Mouse (Mus musculus) right cerebral cortex, postnatal 25 days (tissue): ENCODE data around the gene Fhit.
"Not testable (repeated sequence)": the region's sequence is repeated elsewhere in the genome, so short reads cannot be mapped to it uniquely, and the experiment has no call there.

ENCODE experiments used
- DNase-seq: peaks from one replicate; pipeline ENCODE4 v3.0.0; 2022

Gene Fhit

GRCm38 (mm10) chr14:11161751-11162231 lies at the start of gene Fhit:
TSS of gene Fhit (minus strand) at chr14:11162035.
- peak; percentile 90 for DNase-seq

DNA sequence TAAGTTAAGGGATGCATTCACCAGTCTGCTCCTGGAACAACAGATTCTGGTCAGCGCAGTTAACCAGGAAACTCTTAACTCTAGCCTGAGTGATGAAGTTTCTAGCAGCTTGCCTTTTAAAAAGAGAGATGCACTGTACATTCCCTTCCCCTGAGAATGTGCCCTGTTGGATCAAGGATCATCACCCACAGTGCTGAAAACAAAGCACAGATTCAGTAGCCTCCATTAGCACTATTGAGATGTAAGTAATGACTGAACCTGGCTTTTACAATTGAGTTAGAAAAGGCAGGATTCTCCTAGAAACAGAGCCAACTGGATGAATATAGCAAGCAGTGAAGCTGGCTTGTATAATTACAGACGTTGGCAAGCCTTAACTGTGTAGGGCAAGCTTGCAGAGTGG lies 45.0 kb upstream of the Fhit start:
- DNase-seq: no peak

DNA sequence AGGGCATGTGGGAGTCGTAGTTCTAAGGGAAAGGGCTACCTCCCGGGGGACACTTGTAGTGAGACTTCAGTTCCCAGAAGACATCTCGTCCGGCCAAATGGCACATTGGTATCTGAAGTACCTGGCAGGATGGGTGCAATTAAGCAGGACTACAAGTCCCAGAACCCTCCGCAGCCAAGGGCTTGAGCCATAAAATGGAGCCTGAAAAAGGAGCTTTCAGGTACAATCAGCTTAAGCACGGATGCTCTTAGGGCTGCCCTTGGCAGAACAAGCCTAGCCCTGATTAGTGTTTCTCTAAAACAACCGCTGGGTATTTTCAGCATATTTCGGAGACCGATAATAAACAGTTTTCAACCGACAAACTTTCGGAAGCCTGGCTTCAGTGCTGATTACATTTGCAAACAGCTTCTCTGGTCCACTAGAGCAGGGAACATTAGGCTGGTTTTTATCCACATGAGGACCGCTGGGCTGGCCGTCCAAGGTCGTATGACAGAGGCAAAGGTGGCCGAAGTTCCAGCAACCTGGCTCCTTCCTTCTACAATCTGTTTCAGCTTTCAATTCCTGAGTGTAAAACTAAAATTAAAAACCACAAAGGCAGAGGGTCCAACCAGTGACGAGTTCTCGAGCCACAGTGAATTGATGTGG lies 907 bp downstream of the Fhit start:
- peak; percentile 75 for DNase-seq

DNA sequence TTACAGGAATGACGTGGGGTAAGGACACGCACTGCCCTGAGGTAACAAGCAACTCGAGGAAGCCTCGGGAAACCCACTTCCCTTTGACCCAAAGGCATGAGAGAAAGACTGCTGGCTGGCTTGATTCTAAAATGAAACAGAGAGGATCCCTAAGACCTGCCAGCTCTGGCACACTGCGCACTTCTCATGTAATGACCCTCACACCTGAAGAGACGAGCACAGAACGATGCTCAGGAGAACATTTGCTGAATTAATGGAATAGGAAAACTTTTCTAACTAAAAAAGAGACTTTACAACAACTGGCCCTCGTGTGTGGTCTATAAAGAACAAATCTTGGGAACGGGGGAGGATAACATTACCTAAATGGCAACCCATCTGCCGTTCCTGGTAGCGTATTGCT lies 2.2 kb downstream of the Fhit start:
- peak; percentile 9 for DNase-seq

DNA sequence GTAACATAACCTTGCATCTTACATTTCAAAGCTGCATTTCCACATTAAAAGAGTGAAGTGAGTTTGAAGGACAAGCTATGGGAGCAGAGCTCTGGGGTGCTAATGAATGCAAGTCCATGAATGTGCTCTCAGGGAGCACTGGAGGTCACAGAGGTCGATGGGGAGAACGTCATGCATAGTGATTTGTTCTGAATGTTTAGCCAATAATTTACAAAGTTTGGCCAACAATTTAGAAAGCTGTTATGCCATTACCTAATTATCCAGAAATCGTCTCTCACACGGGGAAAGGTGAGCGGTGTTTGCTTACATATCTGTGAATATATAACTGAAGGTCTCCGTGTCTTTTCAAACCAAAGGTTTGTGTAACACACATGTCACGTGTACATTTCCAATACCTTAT lies 2.8 kb downstream of the Fhit start:
- no peak for DNase-seq

- DNase-seq: no peak
These were observed 4.1 kb downstream of the Fhit start for GRCm38 (mm10) chr14:11157741-11158140.

DNA sequence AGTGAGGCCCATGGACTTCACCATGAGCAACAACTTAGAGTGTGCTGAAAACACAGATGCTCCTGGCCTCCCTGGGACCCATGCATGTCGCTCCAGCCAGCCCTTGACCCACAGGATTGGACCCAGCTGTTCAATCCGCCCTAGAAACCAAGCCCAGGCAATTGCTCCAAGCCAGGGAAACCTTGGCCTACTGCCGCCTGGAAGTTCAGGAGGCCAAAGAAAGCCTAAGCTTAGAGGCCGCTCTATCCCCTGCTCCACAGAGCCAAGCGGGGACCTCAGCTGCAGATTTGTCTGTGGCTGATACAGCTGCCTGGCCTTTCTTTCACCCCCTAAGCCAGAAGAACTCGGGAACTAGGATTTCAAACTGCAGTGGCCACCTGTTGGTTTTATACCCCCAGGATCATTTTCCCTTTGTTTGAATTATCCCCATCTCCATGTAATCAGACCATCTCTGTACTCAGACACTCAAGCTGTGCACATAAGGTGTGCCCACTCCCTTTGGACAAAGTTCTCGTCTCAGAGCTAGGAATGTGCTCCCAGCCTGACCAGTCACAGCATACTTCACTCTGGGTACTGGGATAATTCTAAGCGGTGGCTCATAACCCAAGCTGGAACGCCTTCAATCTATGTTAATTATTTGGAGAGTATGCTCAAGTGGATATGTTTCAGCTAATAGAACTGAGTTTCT lies 10.1 kb downstream of the Fhit start:
- DNase-seq: no peak

DNA sequence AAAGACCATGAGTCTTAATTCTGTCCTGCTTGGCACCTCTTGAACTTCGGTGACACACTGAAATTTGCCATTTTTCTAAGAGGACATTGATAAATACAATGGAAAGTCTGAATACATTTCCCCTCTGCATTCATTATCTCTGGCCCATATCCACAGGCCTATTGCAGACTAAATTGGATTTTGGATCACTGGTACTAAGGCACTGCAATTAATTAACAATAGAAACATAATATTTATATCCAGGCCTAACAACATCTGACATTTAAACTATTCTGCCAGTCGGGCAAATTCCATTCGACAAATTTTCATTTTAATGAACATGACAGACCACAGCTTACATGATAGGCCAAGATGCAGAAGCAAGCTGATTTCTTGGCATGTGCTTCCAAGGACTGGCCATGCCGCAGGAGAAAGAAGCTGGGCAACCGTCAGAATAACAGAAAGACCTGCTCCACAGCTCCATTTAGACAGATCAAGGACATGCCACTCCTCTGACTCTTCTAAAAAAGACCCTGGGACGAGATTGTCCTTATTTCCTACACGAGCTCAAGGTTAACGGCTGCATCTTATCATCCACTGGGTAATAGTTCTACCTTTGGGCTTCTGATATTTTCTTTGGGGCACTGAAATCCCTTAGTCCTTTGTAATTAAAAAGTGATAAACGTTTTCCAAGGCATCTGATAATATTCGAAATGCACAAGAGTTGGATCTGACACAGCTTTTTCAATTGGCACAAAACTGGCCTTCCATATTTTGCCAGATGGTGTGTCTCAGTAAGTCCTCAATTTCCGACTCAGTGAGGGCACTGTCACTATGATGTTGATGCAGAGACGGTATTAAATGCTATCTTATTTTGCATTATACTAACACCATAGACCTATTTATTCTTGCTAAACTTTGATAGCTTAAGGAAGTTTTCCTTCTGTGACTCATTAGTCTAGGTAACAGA lies 27.8 kb downstream of the Fhit start:
- no peak for DNase-seq

GRCm38 (mm10) chr14:11132637-11133474 lies 29.0 kb downstream of the Fhit start:
- no peak for DNase-seq

GRCm38 (mm10) chr14:11125096-11125495 lies 36.7 kb downstream of the Fhit start:
- DNase-seq: no peak

DNA sequence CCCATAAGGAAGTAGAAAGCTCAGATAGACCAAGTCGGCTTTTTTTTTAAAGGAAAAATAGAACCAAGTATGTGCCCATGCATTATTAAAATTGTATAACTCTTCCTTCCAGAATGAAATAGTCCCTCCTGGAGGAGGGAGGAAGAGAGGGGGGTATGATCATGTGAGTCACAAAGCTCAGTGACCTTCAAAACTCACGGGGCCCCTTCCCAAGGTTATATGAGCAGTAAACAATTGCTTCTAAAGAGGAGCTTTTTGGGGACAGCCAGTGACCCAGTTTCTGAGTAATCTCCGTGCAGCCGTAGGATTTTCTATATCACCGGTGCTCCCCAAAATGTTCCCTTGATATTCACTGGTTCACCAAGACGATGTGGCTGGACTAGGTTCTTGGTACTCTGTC lies 42.8 kb downstream of the Fhit start:
- DNase-seq: no peak

DNA sequence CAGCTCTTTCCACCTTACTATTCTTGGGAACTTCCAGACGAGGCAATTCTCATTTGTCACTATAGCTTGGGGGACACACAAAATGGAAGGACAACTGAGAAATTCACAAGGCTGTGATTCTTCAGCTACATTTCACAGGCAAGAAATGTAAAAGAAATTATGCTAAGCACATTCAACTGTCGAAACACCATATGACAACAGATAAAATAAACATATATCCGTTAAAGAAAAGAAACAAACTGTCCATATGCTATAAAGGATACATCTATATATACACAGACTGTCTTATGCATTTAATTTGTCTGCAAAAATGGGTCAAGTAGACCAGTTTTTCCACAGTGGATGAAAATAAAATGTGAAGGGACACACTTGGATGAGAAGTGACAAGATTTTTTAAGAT lies 76.2 kb downstream of the Fhit start:
- DNase-seq: no peak

DNA sequence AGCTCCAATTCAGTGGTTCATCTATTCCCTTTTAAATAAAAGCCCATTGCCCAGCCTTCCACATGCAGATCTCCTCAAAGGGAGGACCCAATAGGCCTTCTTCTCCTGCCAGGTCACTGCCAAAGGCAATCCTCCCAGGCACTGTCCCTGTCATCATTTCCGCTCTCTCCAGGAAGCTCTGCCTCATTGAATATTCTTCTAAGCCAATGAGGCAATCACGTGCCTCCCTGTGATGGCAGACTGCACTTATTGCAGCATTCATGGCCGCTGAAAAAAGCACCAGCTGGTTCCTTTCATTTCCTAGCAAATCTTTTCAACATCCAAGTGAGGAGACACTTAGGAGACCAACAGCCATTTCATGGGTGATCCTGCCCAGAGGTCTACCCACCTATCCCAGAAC lies 77.9 kb downstream of the Fhit start:
- no peak for DNase-seq

DNA sequence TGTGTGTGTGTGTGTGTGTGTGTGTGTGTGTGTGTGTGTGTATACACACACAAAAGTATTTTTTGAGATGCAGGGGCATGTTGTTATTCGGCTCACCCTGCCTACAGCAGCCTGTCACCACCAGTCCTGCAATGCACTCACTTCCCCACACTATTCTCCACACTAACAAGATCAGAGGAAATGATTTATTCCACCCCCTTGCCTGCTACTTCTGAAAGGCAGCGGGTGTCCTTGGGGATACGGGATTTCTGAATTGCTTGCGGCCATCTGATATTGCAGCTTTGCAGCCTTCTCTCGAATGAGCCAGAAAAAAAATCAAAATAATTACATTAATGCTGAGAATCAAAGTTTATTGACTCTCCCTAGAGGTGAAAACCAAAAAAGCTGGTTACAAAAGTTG lies 78.4 kb downstream of the Fhit start:
- DNase-seq: no peak

GRCm38 (mm10) chr14:11063594-11063993 lies 98.2 kb downstream of the Fhit start:
- DNase-seq: no peak

- no peak for DNase-seq
These were observed 101.6 kb downstream of the Fhit start for GRCm38 (mm10) chr14:11060221-11060620.

DNA sequence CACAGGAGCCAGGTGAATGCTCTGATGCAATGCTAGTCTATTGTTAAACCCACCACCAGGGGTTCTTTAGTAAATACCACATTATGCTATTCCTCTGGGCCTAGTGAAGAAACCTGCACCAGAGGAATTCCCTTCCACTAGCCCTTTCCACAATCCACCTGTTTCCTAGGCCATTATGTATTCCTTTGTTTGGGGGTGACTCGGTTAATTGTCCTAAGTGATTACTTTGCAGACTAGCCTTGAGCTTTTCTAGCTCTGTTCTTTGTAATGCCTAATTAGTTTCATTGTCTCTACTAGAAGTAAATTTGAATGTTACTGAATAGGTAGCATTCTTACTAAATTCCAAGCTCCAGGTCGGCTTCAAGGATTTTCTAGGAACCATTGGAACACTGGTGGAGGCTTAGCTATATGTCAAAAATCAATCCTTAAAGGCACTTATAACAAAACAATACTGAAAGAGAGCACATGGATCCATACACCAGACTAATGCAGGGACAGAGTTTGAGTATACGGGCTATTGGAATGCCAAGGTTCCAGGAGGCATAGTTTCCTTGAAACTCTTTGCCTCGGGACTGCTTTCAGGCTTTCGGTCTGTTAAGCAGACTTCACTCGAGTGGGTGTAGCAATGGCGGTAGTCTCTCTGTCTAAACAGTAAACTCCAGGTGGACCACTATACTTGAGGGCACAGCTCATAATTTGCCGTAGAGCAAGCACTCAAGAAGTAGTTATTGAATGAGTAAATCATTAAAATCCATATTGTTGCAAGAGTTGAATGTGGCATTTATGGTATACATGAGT lies 122.1 kb downstream of the Fhit start:
- DNase-seq: not testable (repeated sequence)

GRCm38 (mm10) chr14:11021391-11021790 lies 140.4 kb downstream of the Fhit start:
- no peak for DNase-seq

DNA sequence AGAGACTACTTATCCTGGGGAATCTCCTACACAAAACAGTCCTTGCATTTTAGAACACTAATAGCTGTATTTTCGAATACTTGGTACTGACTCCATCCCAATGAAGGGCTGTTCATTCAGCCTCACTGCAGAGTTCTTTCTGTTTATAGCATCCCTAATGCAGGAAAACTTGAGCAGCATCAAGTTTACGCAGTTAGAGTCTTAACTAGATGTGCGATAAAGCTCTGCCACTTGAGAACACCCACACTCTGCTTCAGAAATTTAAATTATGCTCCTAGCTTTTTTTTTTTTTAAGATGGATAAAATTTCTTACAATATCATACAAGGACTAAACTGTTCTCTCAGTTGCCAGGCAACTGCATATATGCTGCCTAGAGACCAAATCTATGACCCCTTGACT lies 183.2 kb downstream of the Fhit start:
- DNase-seq: peak; percentile 6

- DNase-seq: no peak
These were observed 220.2 kb downstream of the Fhit start for GRCm38 (mm10) chr14:10941647-10942046.

DNA sequence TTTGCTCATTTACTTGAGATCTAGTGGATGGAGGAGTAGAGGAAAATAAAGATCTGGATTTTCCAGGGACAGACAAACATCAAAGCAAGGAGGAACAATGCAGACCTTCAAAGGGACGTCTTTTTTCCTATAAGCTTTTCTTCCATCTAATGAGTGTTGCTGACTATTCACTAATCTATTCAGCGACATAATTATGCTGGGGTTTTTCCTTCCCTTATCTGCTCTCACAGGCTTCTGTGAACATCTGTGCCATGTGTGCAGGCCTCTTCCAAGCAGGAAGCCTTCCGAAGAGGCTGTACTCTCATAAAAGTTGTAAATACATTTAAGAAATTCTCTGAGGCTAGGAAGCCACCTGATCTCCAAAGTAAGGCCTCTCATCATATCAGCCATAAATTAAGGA lies 228.2 kb downstream of the Fhit start:
- DNase-seq: no peak
